Mouse (Mus musculus): Measurements from ENCODE around the gene Srrm4. TPM values are rescaled to one million over a fixed set of nuclear protein-coding genes. Genes with fewer than 3 reads are reported as not detected.

Gene Srrm4
- polyA plus RNA-seq, 1 experiment from 2014 or later, result 0.58 TPM

DNA sequence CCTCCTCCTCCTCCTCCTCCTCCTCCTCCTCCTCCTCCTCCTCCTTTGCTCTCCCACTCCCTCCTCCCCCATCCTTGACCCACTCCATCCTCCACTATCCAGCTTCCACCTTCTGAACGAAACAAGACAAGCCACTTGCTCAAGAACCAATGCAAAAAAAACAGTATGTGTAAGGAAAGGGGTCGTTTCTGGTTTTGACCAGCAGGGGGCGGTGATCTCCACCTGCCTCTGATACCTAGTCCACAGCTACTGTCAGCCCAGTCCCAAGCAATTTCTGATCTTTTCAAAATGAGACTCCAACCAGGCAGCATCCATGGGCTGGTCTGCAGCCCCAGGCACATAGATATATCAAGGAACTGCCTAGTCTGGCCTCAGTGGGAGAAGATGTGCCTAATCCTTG, 53.1 kb downstream of the Srrm4 start:
- WGBS, result 59% methylated on average over 3 of the region's 3 CpGs
- ATAC-seq (ENCODE audit: low read depth), result no peak
- Histone ChIP-seq H3K9me3 (ENCODE audit: control insufficient read depth, low read length) (peaks cover 2% of the 10 kb centered on the region; the same call in 1 of the 2 replicates), H3K36me3 (ENCODE audit: control insufficient read depth, insufficient read depth, low read length) (no peaks in the 10 kb centered on the region), H3K4me2 (ENCODE audit: low read depth, low read length) (no peak overlapping the region), H3K27me3 (ENCODE audit: control insufficient read depth, insufficient read depth, low read depth, low read length) (no peaks in the 10 kb centered on the region), H3K4me1 (replicated peaks; ENCODE audit: control insufficient read depth, insufficient read depth, low read length) (no peaks in the 10 kb centered on the region), H3K9ac (ENCODE audit: low read length) (no peak overlapping the region), H3K4me3 (ENCODE audit: low read length) (no peak overlapping the region), H3K27ac (ENCODE audit: low read length) (no peak overlapping the region)

DNA sequence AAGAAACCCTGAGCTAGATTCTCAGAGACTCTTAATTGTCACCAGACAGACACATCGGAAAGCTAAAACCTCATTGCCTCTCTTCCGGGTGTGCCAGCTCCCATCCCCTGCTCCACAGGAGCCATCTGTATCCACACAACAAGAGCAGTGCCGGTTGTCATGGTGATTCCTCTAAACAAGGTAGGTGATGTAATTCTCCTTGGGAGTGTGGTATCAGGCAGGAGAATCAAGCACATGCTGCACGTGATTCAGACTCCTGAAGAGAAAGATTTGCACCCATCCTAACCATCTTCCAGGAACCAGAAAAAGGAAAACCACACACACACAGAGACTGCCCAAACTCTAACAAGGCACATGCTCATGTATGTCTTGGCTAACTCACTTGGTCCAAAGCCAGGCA, 65.3 kb downstream of the Srrm4 start:
- WGBS, result 65% methylated on average over 4 of the region's 4 CpGs
- Histone ChIP-seq H3K4me2 (ENCODE audit: low read depth, low read length) (no peak overlapping the region), H3K4me3 (ENCODE audit: low read length) (no peak overlapping the region), H3K27ac (ENCODE audit: low read length) (no peak overlapping the region), H3K4me1 (replicated peaks; ENCODE audit: control insufficient read depth, insufficient read depth, low read length) (no peaks in the 10 kb centered on the region), H3K9ac (ENCODE audit: low read length) (no peak overlapping the region), H3K9me3 (ENCODE audit: control insufficient read depth, low read length) (no peaks in the 10 kb centered on the region), H3K27me3 (ENCODE audit: control insufficient read depth, insufficient read depth, low read depth, low read length) (no peaks in the 10 kb centered on the region), H3K36me3 (ENCODE audit: control insufficient read depth, insufficient read depth, low read length) (no peaks in the 10 kb centered on the region)
- ATAC-seq (ENCODE audit: low read depth), result no peak

DNA sequence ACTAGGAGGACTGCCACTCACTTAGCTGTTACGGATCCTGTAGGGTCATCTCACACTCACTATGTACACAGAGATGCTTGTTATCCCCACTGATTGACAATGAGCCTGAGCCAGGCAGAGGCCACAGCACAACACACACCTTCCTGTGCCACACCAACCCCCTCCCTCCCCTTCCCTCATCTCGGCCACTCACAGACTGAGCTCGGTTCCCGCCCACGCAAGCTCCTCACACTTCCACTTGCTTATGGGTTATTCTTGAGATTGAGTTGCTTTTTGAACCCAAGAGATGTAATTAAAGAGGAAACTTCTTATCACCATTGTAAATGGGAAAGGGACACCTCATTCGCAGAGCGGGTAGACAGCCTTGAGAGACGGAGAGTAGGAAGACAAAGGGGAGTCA, 66.3 kb downstream of the Srrm4 start:
- Histone ChIP-seq H3K9me3 (ENCODE audit: control insufficient read depth, low read length) (no peaks in the 10 kb centered on the region), H3K9ac (ENCODE audit: low read length) (no peak overlapping the region), H3K27me3 (ENCODE audit: control insufficient read depth, insufficient read depth, low read depth, low read length) (no peaks in the 10 kb centered on the region), H3K4me2 (ENCODE audit: low read depth, low read length) (no peak overlapping the region), H3K27ac (ENCODE audit: low read length) (no peak overlapping the region), H3K4me1 (replicated peaks; ENCODE audit: control insufficient read depth, insufficient read depth, low read length) (no peaks in the 10 kb centered on the region), H3K36me3 (ENCODE audit: control insufficient read depth, insufficient read depth, low read length) (no peaks in the 10 kb centered on the region), H3K4me3 (ENCODE audit: low read length) (no peak overlapping the region)
- WGBS, result 76% methylated on average over 8 of the region's 8 CpGs
- no peak for ATAC-seq (ENCODE audit: low read depth)

DNA sequence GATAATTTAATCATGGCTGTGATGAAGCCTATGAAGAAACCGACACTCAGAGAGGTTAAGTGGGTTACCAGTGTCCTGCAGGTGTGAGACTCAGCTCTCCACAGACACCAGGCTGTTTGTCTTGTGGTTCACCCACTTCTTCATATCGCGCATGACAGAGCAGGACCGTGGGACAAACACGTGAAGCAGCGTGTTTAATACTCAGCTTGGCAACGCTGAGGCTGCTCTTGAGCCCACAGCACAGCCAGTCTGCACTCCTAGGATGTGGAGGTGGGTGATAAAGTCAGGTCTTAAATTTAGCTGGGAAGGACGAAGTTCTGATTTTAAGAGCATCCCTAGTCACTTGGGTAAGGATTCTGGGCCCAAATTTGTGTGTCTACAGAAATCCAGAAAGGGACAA, 68.1 kb downstream of the Srrm4 start:
- Histone ChIP-seq H3K4me3 (ENCODE audit: low read length) (no peak overlapping the region), H3K27me3 (ENCODE audit: control insufficient read depth, insufficient read depth, low read depth, low read length) (no peaks in the 10 kb centered on the region), H3K36me3 (ENCODE audit: control insufficient read depth, insufficient read depth, low read length) (no peaks in the 10 kb centered on the region), H3K4me1 (replicated peaks; ENCODE audit: control insufficient read depth, insufficient read depth, low read length) (no peaks in the 10 kb centered on the region), H3K27ac (ENCODE audit: low read length) (no peak overlapping the region), H3K9ac (ENCODE audit: low read length) (no peak overlapping the region), H3K9me3 (ENCODE audit: control insufficient read depth, low read length) (no peaks in the 10 kb centered on the region), H3K4me2 (ENCODE audit: low read depth, low read length) (no peak overlapping the region)
- ATAC-seq (ENCODE audit: low read depth), result no peak
- 75% methylated on average over 8 of the region's 8 CpGs for WGBS

DNA sequence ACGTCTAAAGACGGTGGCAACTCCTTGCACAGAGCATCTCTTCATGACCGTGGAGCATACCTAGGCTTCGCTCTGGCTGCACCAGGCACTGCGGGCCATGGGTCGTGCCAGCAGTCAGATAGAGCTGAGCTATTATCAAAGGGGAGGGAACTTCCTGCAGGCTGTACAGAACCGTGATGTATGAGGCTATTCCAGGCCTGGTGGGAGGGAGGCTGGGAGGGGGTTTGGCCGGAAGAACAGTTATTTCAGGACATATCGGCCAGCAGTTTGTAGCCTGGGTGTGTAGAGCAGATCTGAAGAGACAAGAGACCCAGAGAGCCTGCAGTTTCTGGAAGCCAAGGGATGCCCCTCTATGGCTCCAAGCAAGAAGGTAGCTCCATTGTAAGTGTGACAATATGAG, 68.5 kb downstream of the Srrm4 start:
- Histone ChIP-seq H3K4me3 (ENCODE audit: low read length) (no peak overlapping the region), H3K36me3 (ENCODE audit: control insufficient read depth, insufficient read depth, low read length) (no peaks in the 10 kb centered on the region), H3K4me2 (ENCODE audit: low read depth, low read length) (no peak overlapping the region), H3K4me1 (replicated peaks; ENCODE audit: control insufficient read depth, insufficient read depth, low read length) (no peaks in the 10 kb centered on the region), H3K27me3 (ENCODE audit: control insufficient read depth, insufficient read depth, low read depth, low read length) (no peaks in the 10 kb centered on the region), H3K27ac (ENCODE audit: low read length) (no peak overlapping the region), H3K9me3 (ENCODE audit: control insufficient read depth, low read length) (no peaks in the 10 kb centered on the region), H3K9ac (ENCODE audit: low read length) (no peak overlapping the region)
- no peak for ATAC-seq (ENCODE audit: low read depth)
- 49% methylated on average over 9 of the region's 9 CpGs for WGBS

DNA sequence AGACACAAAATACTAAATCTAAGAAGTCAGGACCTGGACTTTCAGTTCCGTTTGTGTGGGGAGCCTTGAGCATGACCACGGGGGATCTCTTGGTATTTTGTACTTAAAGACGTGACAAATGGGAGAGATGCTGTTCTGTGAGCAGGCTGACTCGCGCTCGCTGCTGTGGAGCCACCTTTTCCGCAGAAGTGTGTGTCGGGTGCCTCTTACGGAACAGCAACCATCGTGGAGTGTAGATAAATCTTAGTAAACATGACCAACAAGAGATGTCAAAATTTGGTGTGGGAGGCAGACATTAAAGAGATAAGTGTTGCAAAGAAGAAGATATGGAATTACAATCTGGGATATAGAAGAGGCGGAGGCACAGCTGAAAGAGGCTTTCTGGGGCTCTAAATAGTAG, 69.3 kb downstream of the Srrm4 start:
- no peak for ATAC-seq (ENCODE audit: low read depth)
- Histone ChIP-seq H3K27ac (ENCODE audit: low read length) (no peak overlapping the region), H3K4me3 (ENCODE audit: low read length) (no peak overlapping the region), H3K9ac (ENCODE audit: low read length) (no peak overlapping the region), H3K9me3 (ENCODE audit: control insufficient read depth, low read length) (no peaks in the 10 kb centered on the region), H3K36me3 (ENCODE audit: control insufficient read depth, insufficient read depth, low read length) (no peaks in the 10 kb centered on the region), H3K4me1 (replicated peaks; ENCODE audit: control insufficient read depth, insufficient read depth, low read length) (no peaks in the 10 kb centered on the region), H3K27me3 (ENCODE audit: control insufficient read depth, insufficient read depth, low read depth, low read length) (no peaks in the 10 kb centered on the region), H3K4me2 (ENCODE audit: low read depth, low read length) (no peak overlapping the region)
- 72% methylated on average over 11 of the region's 11 CpGs for WGBS

DNA sequence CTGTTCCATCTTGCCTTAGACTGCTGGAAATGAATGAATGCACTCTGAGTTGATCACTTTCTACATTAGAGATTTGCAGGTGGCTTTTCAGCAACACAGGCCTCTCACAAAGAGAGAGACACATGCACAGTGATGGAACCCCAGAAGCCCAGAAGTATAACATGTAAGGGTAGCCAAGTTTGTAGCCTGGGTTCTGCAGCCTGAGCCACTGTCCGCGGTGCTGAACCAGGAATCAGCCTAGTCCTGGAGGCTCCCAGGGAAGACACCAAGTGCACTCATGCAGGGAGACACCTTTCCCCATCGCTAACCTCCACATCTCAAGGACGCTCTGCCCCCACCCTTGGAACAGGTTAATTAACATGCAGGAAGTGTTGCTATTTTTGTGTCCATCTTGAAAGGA, 73.6 kb downstream of the Srrm4 start:
- WGBS, result 32% methylated on average over 4 of the region's 4 CpGs
- no peak overlapping the region for H3K4me2 ChIP-seq (ENCODE audit: low read depth, low read length)
- H3K4me3 ChIP-seq (ENCODE audit: low read length), result no peak overlapping the region
- no peaks in the 10 kb centered on the region for H3K4me1 ChIP-seq (replicated peaks; ENCODE audit: control insufficient read depth, insufficient read depth, low read length)
- no peak overlapping the region for H3K9ac ChIP-seq (ENCODE audit: low read length)
- no peaks in the 10 kb centered on the region for H3K27me3 ChIP-seq (ENCODE audit: control insufficient read depth, insufficient read depth, low read depth, low read length)
- H3K9me3 ChIP-seq (ENCODE audit: control insufficient read depth, low read length), result no peaks in the 10 kb centered on the region
- H3K27ac ChIP-seq (ENCODE audit: low read length), result no peak overlapping the region
- no peak for ATAC-seq (ENCODE audit: low read depth)
- H3K36me3 ChIP-seq (ENCODE audit: control insufficient read depth, insufficient read depth, low read length), result no peaks in the 10 kb centered on the region

DNA sequence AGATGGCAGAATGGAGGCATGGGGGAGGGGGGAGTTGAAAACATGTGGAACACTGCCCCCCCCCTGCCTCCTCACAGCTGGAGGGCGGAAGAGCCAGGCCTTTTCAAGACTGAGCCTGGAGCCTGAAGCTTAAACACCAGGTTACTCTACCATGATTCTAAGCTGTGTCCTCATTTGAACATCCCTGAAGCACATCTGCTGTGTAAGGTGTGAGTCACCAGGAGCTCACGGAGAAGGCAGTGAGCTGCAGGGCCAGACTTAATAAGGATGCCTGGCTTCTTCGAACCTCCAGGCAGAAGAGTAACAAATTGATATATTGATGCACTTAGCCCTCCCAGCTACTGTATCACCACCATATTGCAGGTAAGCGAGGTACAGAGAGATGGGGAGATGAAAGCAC, 79.5 kb downstream of the Srrm4 start:
- no peaks in the 10 kb centered on the region for H3K4me1 ChIP-seq (replicated peaks; ENCODE audit: control insufficient read depth, insufficient read depth, low read length)
- no peak overlapping the region for H3K4me3 ChIP-seq (ENCODE audit: low read length)
- H3K4me2 ChIP-seq (ENCODE audit: low read depth, low read length), result no peak overlapping the region
- H3K9ac ChIP-seq (ENCODE audit: low read length), result no peak overlapping the region
- H3K36me3 ChIP-seq (ENCODE audit: control insufficient read depth, insufficient read depth, low read length), result no peaks in the 10 kb centered on the region
- no peak for ATAC-seq (ENCODE audit: low read depth)
- H3K27ac ChIP-seq (ENCODE audit: low read length), result no peak overlapping the region
- no peaks in the 10 kb centered on the region for H3K9me3 ChIP-seq (ENCODE audit: control insufficient read depth, low read length)
- no peaks in the 10 kb centered on the region for H3K27me3 ChIP-seq (ENCODE audit: control insufficient read depth, insufficient read depth, low read depth, low read length)
- 64% methylated on average over 4 of the region's 4 CpGs for WGBS

DNA sequence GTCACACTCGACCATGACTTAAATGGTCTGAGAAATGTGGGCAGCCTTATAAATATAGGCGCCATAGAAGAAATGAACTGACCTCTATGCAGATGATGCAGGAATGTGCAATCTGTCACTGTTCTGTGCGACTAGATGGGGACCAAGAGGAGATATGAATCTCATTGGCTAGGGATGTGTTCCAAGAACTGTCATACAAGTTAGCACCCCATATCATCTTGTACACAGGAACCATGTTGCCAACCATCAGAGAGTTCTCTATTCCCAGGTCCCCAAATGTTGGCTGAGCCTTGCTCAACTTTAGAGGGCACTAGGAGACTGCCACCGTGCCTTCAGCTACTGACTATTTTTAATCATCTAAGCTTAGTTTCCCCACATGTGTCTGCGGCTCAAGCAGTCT, 81.4 kb downstream of the Srrm4 start:
- Histone ChIP-seq H3K4me3 (ENCODE audit: low read length) (no peak overlapping the region), H3K36me3 (ENCODE audit: control insufficient read depth, insufficient read depth, low read length) (no peaks in the 10 kb centered on the region), H3K4me2 (ENCODE audit: low read depth, low read length) (no peak overlapping the region), H3K27ac (ENCODE audit: low read length) (no peak overlapping the region), H3K27me3 (ENCODE audit: control insufficient read depth, insufficient read depth, low read depth, low read length) (no peaks in the 10 kb centered on the region), H3K4me1 (replicated peaks; ENCODE audit: control insufficient read depth, insufficient read depth, low read length) (no peaks in the 10 kb centered on the region), H3K9ac (ENCODE audit: low read length) (no peak overlapping the region), H3K9me3 (ENCODE audit: control insufficient read depth, low read length) (no peaks in the 10 kb centered on the region)
- no peak for ATAC-seq (ENCODE audit: low read depth)
- 67% methylated on average over 5 of the region's 5 CpGs for WGBS

DNA sequence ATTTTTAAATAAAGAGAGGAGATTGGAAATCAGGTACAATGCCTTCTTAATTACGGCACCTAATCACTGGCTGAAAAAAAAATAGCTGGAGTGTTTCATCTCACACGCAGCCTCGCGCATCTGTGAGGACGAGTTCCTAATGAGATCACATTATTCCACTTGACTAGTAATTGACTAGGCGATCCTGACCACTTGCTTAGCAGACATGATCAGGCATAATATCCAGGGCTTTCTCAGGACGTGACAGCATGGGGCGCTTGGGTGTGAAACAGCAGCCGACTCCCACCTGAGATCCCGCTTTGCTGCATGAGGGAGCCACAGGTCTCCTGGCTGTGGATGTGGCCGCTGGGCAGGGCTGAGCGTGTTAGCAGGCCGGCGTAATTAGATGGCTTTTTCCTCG, 90.3 kb downstream of the Srrm4 start:
- H3K4me1 ChIP-seq (replicated peaks; ENCODE audit: control insufficient read depth, insufficient read depth, low read length), result no peaks in the 10 kb centered on the region
- no peak overlapping the region for H3K9ac ChIP-seq (ENCODE audit: low read length)
- H3K4me3 ChIP-seq (ENCODE audit: low read length), result no peak overlapping the region
- H3K4me2 ChIP-seq (ENCODE audit: low read depth, low read length), result no peak overlapping the region
- no peaks in the 10 kb centered on the region for H3K27me3 ChIP-seq (ENCODE audit: control insufficient read depth, insufficient read depth, low read depth, low read length)
- WGBS, result 74% methylated on average over 15 of the region's 15 CpGs
- H3K27ac ChIP-seq (ENCODE audit: low read length), result no peak overlapping the region
- no peaks in the 10 kb centered on the region for H3K9me3 ChIP-seq (ENCODE audit: control insufficient read depth, low read length)
- H3K36me3 ChIP-seq (ENCODE audit: control insufficient read depth, insufficient read depth, low read length), result no peaks in the 10 kb centered on the region
- ATAC-seq (ENCODE audit: low read depth), result no peak

All from lung, embryonic 16.5 days (tissue).